13 mouse cellular contexts compared by ENCODE assay signal in the genomic region with DNA sequence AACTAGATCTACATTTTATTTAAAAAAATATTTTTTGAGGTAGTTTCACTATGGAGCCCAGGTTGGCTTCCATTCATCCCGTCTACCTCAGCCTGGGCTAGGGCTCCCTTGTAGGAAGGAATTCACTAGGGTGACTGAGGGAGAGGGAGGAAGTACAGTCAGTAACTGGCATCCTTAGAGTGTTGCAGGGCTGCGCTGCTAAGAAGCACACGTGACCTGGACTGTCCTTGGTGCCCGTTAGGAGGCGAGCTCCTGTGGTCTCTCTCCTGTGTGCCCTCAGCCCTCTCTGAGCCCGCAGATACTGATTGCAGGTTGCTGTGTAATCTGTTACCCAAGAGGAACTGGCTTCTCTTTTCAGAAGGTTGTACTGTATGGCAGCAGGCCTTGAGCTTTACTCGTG.
"Had no signal": no experiment of that assay in that cellular context is flagged by ENCODE, and none has a peak within 500 bp of the region (broad histone marks: within the 10 kb centered on the region; RNA-seq: fewer than 3 reads in every experiment).

No protein-coding gene starts in this region.

- H3K9me3 ChIP-seq: kidney, embryonic 15.5 days; limb, embryonic 13.5 days; megakaryocyte, embryonic 14.5 days; midbrain, embryonic 12.5 days had no signal

- DNase-seq: kidney, postnatal 14 days; left cerebral cortex, postnatal 4 days; lung, adult 18-20 months; lung, postnatal 36 days; right cerebral cortex, adult 18-20 months; right cerebral cortex, postnatal 25 days; thymus, adult 2 months; thymus, postnatal 25 days had no signal

- H3K4me2 ChIP-seq: kidney, embryonic 15.5 days; limb, embryonic 13.5 days; midbrain, embryonic 12.5 days had no signal

- H3K27ac ChIP-seq: kidney, embryonic 15.5 days; limb, embryonic 13.5 days; liver, embryonic 14.5 days; midbrain, embryonic 12.5 days had no signal

- H3K4me1 ChIP-seq: kidney, embryonic 15.5 days; limb, embryonic 13.5 days; midbrain, embryonic 12.5 days had no signal

- H3K27me3 ChIP-seq: kidney, embryonic 15.5 days; limb, embryonic 13.5 days; megakaryocyte, embryonic 14.5 days; midbrain, embryonic 12.5 days had no signal

- H3K4me3 ChIP-seq: kidney, embryonic 15.5 days; limb, embryonic 13.5 days; megakaryocyte, embryonic 14.5 days; midbrain, embryonic 12.5 days had no signal

- H3K9ac ChIP-seq: kidney, embryonic 15.5 days; limb, embryonic 13.5 days; liver, embryonic 14.5 days; midbrain, embryonic 12.5 days had no signal
